Mouse (Mus musculus) urinary bladder, postnatal 10 days (tissue): Measurements from ENCODE around the gene Dock10.

Source experiments
- DNase-seq: peaks from one replicate; pipeline ENCODE4 v3.0.0; 2022; ENCODE audit warnings: low spot score

Dock10 gene

GRCm38 (mm10) chr1:80607546-80607945, 150.8 kb downstream of the Dock10 start:
- DNase-seq: no peak

- no peak for DNase-seq
These were observed 152.1 kb downstream of the Dock10 start for GRCm38 (mm10) chr1:80606131-80606754.

- DNase-seq: no peak
These were observed 154.0 kb downstream of the Dock10 start for GRCm38 (mm10) chr1:80604332-80604731.

GRCm38 (mm10) chr1:80603081-80603480, 155.2 kb downstream of the Dock10 start:
- DNase-seq: no peak

GRCm38 (mm10) chr1:80583281-80583680, 175.0 kb downstream of the Dock10 start:
- DNase-seq: no peak

- DNase-seq: no peak
These were observed 176.1 kb downstream of the Dock10 start for GRCm38 (mm10) chr1:80582186-80582585.

- DNase-seq: no peak
These were observed 181.4 kb downstream of the Dock10 start for GRCm38 (mm10) chr1:80576898-80577297.

GRCm38 (mm10) chr1:80556446-80556845, 201.9 kb downstream of the Dock10 start:
- no peak for DNase-seq

- no peak for DNase-seq
These were observed 216.8 kb downstream of the Dock10 start for GRCm38 (mm10) chr1:80541522-80541921.

- DNase-seq: no peak
These were observed 236.1 kb downstream of the Dock10 start for GRCm38 (mm10) chr1:80522197-80522596.

- DNase-seq: no peak
These were observed 237.9 kb downstream of the Dock10 start for GRCm38 (mm10) chr1:80520456-80520855.

GRCm38 (mm10) chr1:80519893-80520292, 238.4 kb downstream of the Dock10 start:
- no peak for DNase-seq

- DNase-seq: no peak
These were observed 242.5 kb downstream of the Dock10 start for GRCm38 (mm10) chr1:80515836-80516235.

- DNase-seq: no peak
These were observed 245.9 kb downstream of the Dock10 start for GRCm38 (mm10) chr1:80512210-80512948.

- no peak for DNase-seq
These were observed 253.6 kb downstream of the Dock10 start for GRCm38 (mm10) chr1:80504757-80505156.

- DNase-seq: no peak
These were observed 254.2 kb downstream of the Dock10 start for GRCm38 (mm10) chr1:80504081-80504480.

GRCm38 (mm10) chr1:80502456-80503165, 255.7 kb downstream of the Dock10 start:
- no peak for DNase-seq

- DNase-seq: no peak
These were observed 259.1 kb downstream of the Dock10 start for GRCm38 (mm10) chr1:80499264-80499663.

- DNase-seq: no peak
These were observed 262.0 kb downstream of the Dock10 start for GRCm38 (mm10) chr1:80496360-80496759.

- no peak for DNase-seq
These were observed 274.9 kb downstream of the Dock10 start for GRCm38 (mm10) chr1:80483419-80483818.

GRCm38 (mm10) chr1:80474942-80475341, 283.4 kb downstream of the Dock10 start:
- DNase-seq: no peak

- no peak for DNase-seq
These were observed 285.9 kb downstream of the Dock10 start for GRCm38 (mm10) chr1:80472395-80472794.

- no peak for DNase-seq
These were observed 297.0 kb downstream of the Dock10 start, which contains the start of gene Gm45261 for GRCm38 (mm10) chr1:80461348-80461747. TSS of gene Gm45261 (minus strand) at chr1:80461448.
